Mouse (Mus musculus): ENCODE results near the gene Pptc7.
A peak's percentile ranks its signal among the peaks of the same experiment; 100 is the strongest.
"Not testable (repeated sequence)": the region's sequence is repeated elsewhere in the genome, so short reads cannot be mapped to it uniquely, and the experiment has no call there.

Gene Pptc7

GRCm38 (mm10) chr5:122300071-122300518, 15.9 kb downstream of the Pptc7 start:
- DNase-seq (ENCODE audit: low read depth, low spot score), result peak; percentile 96

- DNase-seq (ENCODE audit: low read depth, low spot score), result peak; percentile 61
Measured at GRCm38 (mm10) chr5:122302810-122303745, 18.9 kb downstream of the Pptc7 start.

GRCm38 (mm10) chr5:122303937-122304336, 19.8 kb downstream of the Pptc7 start:
- DNase-seq (ENCODE audit: low read depth, low spot score), result peak; percentile 96

- peak; percentile 84 for DNase-seq (ENCODE audit: low read depth, low spot score)
Measured at GRCm38 (mm10) chr5:122304541-122304940, 20.4 kb downstream of the Pptc7 start.

- DNase-seq (ENCODE audit: low read depth, low spot score), result peak; percentile 34
Measured at GRCm38 (mm10) chr5:122305472-122305871, 21.3 kb downstream of the Pptc7 start.

GRCm38 (mm10) chr5:122306536-122306935, 22.4 kb downstream of the Pptc7 start:
- no peak for DNase-seq (ENCODE audit: low read depth, low spot score)

- DNase-seq (ENCODE audit: low read depth, low spot score), result no peak
Measured at GRCm38 (mm10) chr5:122310699-122311098, 26.5 kb downstream of the Pptc7 start.

GRCm38 (mm10) chr5:122311692-122312091, 27.5 kb downstream of the Pptc7 start:
- no peak for DNase-seq (ENCODE audit: low read depth, low spot score)

GRCm38 (mm10) chr5:122312346-122312745, 28.2 kb downstream of the Pptc7 start:
- DNase-seq (ENCODE audit: low read depth, low spot score), result no peak

- no peak for DNase-seq (ENCODE audit: low read depth, low spot score)
Measured at GRCm38 (mm10) chr5:122312942-122313684, 28.9 kb downstream of the Pptc7 start.

GRCm38 (mm10) chr5:122314966-122315667, 31.0 kb downstream of the Pptc7 start:
- peak; percentile 77 for DNase-seq (ENCODE audit: low read depth, low spot score)

- no peak for DNase-seq (ENCODE audit: low read depth, low spot score)
Measured at GRCm38 (mm10) chr5:122317329-122318045, 33.3 kb downstream of the Pptc7 start.

GRCm38 (mm10) chr5:122318100-122318499, 33.9 kb downstream of the Pptc7 start:
- DNase-seq (ENCODE audit: low read depth, low spot score), result peak; percentile 64

- not testable (repeated sequence) for DNase-seq (ENCODE audit: low read depth, low spot score)
Measured at GRCm38 (mm10) chr5:122318976-122319375, 34.8 kb downstream of the Pptc7 start.

GRCm38 (mm10) chr5:122319474-122320204, 35.5 kb downstream of the Pptc7 start:
- no peak for DNase-seq (ENCODE audit: low read depth, low spot score)

GRCm38 (mm10) chr5:122320205-122320781, 36.1 kb downstream of the Pptc7 start:
- DNase-seq (ENCODE audit: low read depth, low spot score), result no peak

GRCm38 (mm10) chr5:122323523-122323922, 39.4 kb downstream of the Pptc7 start:
- DNase-seq (ENCODE audit: low read depth, low spot score), result no peak

GRCm38 (mm10) chr5:122324608-122325431, 40.7 kb downstream of the Pptc7 start:
- peak; percentile 72 for DNase-seq (ENCODE audit: low read depth, low spot score)

GRCm38 (mm10) chr5:122325477-122325876, 41.3 kb downstream of the Pptc7 start:
- no peak for DNase-seq (ENCODE audit: low read depth, low spot score)
